Mouse (Mus musculus) small intestine, adult 2 months (tissue): ENCODE data around the gene Gm20696. TPM values are rescaled to one million over a fixed set of nuclear protein-coding genes. Genes with fewer than 3 reads are reported as not detected.

Experiments
- H3K27ac ChIP-seq: fragments of 200-500 bp; 2 replicates; pipeline ENCODE4 v1.5.1; 2012; ENCODE audit warnings: low read depth, low read length, control low read depth, inconsistent platforms; ENCODE audit not compliant: insufficient read depth
- H3K27me3 ChIP-seq: fragments of 200-500 bp; 2 replicates; pipeline ENCODE4 v1.6.1; 2012; ENCODE audit warnings: mild to moderate bottlenecking, moderate library complexity, low read length, inconsistent platforms; ENCODE audit not compliant: control insufficient read depth, insufficient read depth
- H3K36me3 ChIP-seq: fragments of 200-500 bp; 2 replicates; pipeline ENCODE4 v1.6.1; 2012; ENCODE audit warnings: mild to moderate bottlenecking, low read length, control low read depth, inconsistent platforms; ENCODE audit not compliant: control insufficient read depth, insufficient read depth
- H3K4me1 ChIP-seq: fragments of 200-500 bp; 2 replicates; pipeline ENCODE4 v1.6.1; 2012; ENCODE audit warnings: low read length, inconsistent platforms, mixed read lengths; ENCODE audit not compliant: control insufficient read depth, insufficient read depth, insufficient read length
- H3K4me3 ChIP-seq: fragments of 200-500 bp; 2 replicates; pipeline ENCODE4 v1.5.1; 2012; ENCODE audit warnings: low read depth, mild to moderate bottlenecking, control low read depth, inconsistent platforms, low read length, moderate library complexity
- CTCF ChIP-seq: fragments of 200-500 bp; IDR thresholded peaks from 2 replicates; pipeline ENCODE4 v1.5.1; 2012; ENCODE audit warnings: low read depth, mild to moderate bottlenecking, control low read depth, inconsistent platforms, low read length, moderate library complexity, mixed read lengths; ENCODE audit not compliant: insufficient replicate concordance, insufficient read length; ENCODE audit errors: extremely low read depth
- POLR2A ChIP-seq: fragments of 200-500 bp; IDR thresholded peaks from 2 replicates; pipeline ENCODE4 v1.6.1; 2012; ENCODE audit warnings: low read depth, mild to moderate bottlenecking, control low read depth, inconsistent platforms, low read length, moderate library complexity
- WGBS: fragments of 180-500 bp; shearing (Covaris S2); methylation state at CpG from one replicate; pipeline ENCODE4 v1.1.7; 2018; 5-methylcytosine and 5-hydroxymethylcytosine counted together
- polyA plus RNA-seq: library from polyadenylated mRNA; depleted of rRNA; stranded (reverse); fragments of >200 nt; gene quantifications from 2 replicates; pipeline ENCODE4 v1.2.3, GENCODE M21; 2012

Gene Gm20696
- polyA plus RNA-seq, 1 experiment: 0.57 TPM

DNA sequence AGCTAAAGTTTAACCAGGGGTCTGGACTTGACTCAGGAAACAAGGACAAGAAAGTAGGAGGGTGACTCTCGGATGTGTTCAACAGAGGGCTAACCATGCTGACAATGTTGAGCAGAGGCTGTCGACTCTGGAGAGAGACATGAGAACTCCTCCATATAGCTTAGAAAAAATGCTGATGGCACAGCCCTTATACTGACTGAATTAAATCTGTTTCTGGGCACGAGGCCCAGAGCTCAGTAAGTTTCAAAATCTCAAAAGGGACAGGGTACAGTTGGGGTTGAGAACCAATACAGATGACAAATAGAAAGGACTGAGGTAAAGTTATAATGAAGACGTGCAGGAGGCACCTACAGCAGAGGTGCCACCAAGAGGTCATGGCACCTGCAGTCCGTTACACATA lies 386.0 kb downstream of the Gm20696 start:
- H3K36me3 ChIP-seq: no peaks in the 10 kb centered on the region
- TF ChIP-seq CTCF: no peak
- TF ChIP-seq POLR2A: no peak
- no peak overlapping the region for H3K27ac ChIP-seq
- peaks cover 8% of the 10 kb centered on the region; the same call in 1 of the 2 replicates for H3K4me1 ChIP-seq
- WGBS: 70% methylated on average over 5 of the region's 5 CpGs
- H3K4me3 ChIP-seq: no peak overlapping the region
- H3K27me3 ChIP-seq: no peaks in the 10 kb centered on the region

DNA sequence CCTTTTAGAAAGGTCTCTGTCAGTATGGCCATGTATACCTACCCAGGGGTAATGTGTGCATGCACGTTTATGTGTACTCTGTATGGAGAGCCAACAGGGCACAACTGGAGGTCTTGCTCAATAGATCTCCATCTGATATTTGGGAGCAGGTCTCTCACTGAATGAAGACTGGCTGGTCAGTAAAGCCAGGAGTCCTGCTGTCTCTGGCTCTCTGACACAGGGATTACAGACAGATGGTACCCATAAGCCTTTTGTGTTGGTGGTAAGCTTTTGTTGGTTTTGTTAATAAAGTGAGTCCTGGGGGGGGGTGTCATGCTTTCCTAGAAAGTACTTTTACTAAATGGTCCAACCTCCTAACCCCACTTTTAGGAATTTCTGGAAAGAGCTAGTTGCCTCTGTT lies 389.3 kb downstream of the Gm20696 start:
- no peaks in the 10 kb centered on the region for H3K27me3 ChIP-seq
- H3K4me3 ChIP-seq: no peak overlapping the region
- H3K4me1 ChIP-seq: peaks cover 11% of the 10 kb centered on the region; the same call in 1 of the 2 replicates
- TF ChIP-seq POLR2A (no peak), CTCF (no peak)
- 72% methylated on average over 1 of the region's 1 CpGs for WGBS
- no peaks in the 10 kb centered on the region for H3K36me3 ChIP-seq
- no peak overlapping the region for H3K27ac ChIP-seq

DNA sequence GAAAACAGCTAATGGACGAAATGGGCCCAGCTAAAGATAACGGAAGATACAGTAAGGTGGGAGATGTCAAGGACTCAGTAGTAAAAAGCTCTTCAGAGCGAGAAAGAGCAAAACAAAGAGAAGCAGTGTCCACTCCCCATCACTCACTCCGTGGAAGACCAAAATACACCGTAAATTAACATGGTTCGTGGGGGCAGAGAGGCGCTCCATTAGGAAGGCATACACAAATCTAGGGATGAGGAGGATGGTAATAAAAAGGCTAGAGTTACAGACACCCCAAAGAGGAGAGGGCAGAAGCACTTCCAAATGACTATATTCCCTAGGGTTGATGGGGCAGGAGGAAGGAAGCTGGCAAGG lies 390.3 kb downstream of the Gm20696 start:
- no peak overlapping the region for H3K4me3 ChIP-seq
- TF ChIP-seq POLR2A (no peak), CTCF (no peak)
- H3K36me3 ChIP-seq: no peaks in the 10 kb centered on the region
- WGBS: 49% methylated on average over 7 of the region's 7 CpGs
- peaks cover 19% of the 10 kb centered on the region; the same call in 1 of the 2 replicates for H3K4me1 ChIP-seq
- peak overlapping the region; percentile 14 for H3K27ac ChIP-seq
- no peaks in the 10 kb centered on the region for H3K27me3 ChIP-seq

DNA sequence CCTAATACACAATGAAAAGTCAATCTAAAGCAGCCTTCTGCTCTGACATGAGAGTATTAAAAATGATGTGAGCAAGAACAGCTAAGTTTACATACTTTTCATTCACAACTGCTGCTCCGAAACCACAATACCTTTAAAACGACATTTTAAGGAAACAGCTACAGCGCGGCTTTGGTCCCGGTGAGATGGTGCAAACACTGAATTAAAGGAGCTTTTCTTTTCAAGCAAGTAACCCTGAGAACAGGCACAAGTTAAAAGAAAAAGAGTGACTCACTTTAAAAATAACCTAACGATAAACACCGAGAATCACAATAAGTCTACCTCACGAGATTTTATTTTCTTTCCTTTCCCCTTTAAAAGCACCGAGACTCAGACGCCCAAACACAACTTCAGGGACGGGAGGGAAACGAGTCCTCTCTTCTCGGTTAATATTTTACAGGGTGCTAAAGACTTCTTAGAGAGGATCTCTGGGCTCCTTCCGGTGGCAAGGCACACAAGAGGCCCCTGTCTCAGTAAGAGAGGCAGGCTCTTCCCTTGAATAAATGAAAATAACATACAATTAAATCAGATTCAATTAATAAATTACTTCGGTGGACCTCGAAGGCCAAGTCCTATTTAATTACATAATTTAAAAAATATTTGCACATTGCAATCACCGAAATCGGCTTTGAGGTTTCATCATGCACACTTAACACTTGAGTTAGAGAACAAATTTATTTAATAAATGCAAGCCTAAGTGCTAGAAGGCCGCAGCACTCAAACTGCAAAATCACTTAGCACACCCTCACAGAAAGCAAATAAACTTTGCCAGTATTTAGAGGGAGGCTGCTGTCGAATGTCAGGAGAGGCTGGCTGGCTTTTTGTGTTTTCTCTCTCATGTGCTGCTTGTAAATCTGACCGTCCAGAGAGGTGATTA lies 391.0 kb downstream of the Gm20696 start:
- Histone ChIP-seq H3K27ac (peak overlapping the region; percentile 31), H3K4me3 (no peak overlapping the region), H3K36me3 (no peaks in the 10 kb centered on the region), H3K27me3 (no peaks in the 10 kb centered on the region), H3K4me1 (peaks cover 23% of the 10 kb centered on the region)
- 16% methylated on average over 21 of the region's 21 CpGs for WGBS
- TF ChIP-seq POLR2A (no peak), CTCF (no peak)

DNA sequence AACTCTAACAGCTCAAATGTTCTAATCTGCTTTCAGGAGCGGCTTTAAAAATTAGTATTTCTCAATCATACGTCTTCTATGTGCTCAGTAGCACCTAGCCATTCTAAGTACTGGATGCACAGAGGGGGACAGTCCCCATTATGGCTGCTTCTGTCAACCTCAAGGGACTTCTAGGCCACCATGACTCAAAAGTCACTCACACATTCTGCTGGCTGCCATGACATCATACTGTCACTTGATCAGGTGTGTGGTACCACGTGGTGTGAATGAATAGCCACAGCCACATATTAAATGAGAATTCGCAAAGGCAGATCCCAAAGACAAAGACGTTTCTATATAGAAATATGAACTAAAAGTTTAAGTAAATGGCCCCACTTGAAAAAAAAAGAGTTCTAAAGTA lies 391.9 kb downstream of the Gm20696 start:
- Histone ChIP-seq H3K4me3 (no peak overlapping the region), H3K27me3 (no peaks in the 10 kb centered on the region), H3K36me3 (no peaks in the 10 kb centered on the region), H3K4me1 (peaks cover 23% of the 10 kb centered on the region), H3K27ac (no peak overlapping the region)
- TF ChIP-seq CTCF: no peak
- TF ChIP-seq POLR2A: no peak
- 76% methylated on average over 5 of the region's 5 CpGs for WGBS

DNA sequence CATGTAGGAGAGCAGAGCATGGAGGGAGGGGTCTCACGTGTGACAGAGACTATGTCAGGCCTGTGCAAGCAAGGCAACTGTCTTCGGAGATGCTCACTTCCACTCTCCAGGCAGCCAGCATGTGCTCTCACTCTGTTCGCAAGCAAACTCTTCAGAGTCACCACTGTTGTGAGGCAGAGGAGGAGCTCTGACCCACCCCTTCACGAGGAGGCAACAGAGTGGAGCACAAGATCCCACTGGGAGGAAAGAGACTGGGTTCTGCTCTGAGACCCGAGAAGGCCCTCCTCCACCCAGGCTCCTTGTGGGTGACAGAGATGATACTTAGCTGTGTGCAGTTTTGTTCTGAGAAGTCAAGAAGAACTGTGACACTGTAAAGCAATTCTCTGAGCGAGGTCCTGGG lies 392.4 kb downstream of the Gm20696 start:
- no peak overlapping the region for H3K4me3 ChIP-seq
- H3K4me1 ChIP-seq: peaks cover 23% of the 10 kb centered on the region
- 62% methylated on average over 6 of the region's 6 CpGs for WGBS
- TF ChIP-seq CTCF (no peak), POLR2A (no peak)
- no peaks in the 10 kb centered on the region for H3K27me3 ChIP-seq
- no peak overlapping the region for H3K27ac ChIP-seq
- H3K36me3 ChIP-seq: no peaks in the 10 kb centered on the region

DNA sequence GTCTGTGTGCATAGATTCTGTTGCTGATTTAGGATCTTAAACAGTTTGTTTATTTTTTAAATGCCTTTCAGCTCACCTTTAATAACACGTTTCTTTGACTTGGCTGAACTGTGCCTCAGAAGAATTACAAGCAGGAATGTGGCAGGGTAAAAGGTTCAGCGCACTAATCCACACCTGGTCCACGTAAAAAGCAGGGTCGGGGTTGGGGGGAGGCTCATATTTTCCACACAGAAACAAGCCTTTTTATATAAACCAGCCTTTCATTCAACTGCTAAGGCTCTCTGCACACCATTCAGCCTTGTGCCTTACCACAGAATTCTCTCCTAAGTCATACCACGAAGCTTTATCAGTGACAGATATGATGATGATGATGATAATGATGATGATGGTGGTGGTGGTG lies 393.4 kb downstream of the Gm20696 start:
- TF ChIP-seq CTCF (no peak), POLR2A (no peak)
- WGBS: 70% methylated on average over 5 of the region's 5 CpGs
- no peak overlapping the region for H3K27ac ChIP-seq

More for the DNA sequence above, 393.4 kb downstream of the Gm20696 start:
- Histone ChIP-seq H3K27me3 (no peaks in the 10 kb centered on the region), H3K4me1 (peaks cover 23% of the 10 kb centered on the region), H3K4me3 (no peak overlapping the region), H3K36me3 (no peaks in the 10 kb centered on the region)
